Mouse (Mus musculus) olfactory bulb, adult 2 months (tissue): ENCODE results near the gene Plcb4. TPM values are rescaled to one million over a fixed set of nuclear protein-coding genes. Genes with fewer than 3 reads are reported as not detected.

Experiments
- H3K27ac ChIP-seq: fragments of 200-500 bp; 2 replicates; pipeline ENCODE4 v1.5.1; 2012; ENCODE audit warnings: low read depth, low read length; ENCODE audit not compliant: insufficient read depth
- H3K4me1 ChIP-seq: fragments of 200-500 bp; 2 replicates; pipeline ENCODE4 v1.6.1; 2012; ENCODE audit warnings: low read length; ENCODE audit not compliant: control insufficient read depth, insufficient read depth
- H3K4me3 ChIP-seq: fragments of 200-500 bp; 2 replicates; pipeline ENCODE4 v1.5.1; 2012; ENCODE audit warnings: mild to moderate bottlenecking, low read depth, low read length, moderate library complexity; ENCODE audit not compliant: insufficient read depth
- CTCF ChIP-seq: fragments of 200-500 bp; IDR thresholded peaks from 2 replicates; pipeline ENCODE4 v1.5.1; 2012; ENCODE audit warnings: low read depth, mild to moderate bottlenecking, low read length, moderate library complexity; ENCODE audit not compliant: insufficient read depth
- POLR2A ChIP-seq: fragments of 200-500 bp; IDR thresholded peaks from 2 replicates; pipeline ENCODE4 v1.6.1; 2012; ENCODE audit warnings: mild to moderate bottlenecking, low read depth, low read length, moderate library complexity; ENCODE audit not compliant: insufficient read depth
- WGBS: fragments of 180-500 bp; shearing (Covaris S2); methylation state at CpG from one replicate; pipeline ENCODE4 v1.1.7; 2018; 5-methylcytosine and 5-hydroxymethylcytosine counted together
- polyA plus RNA-seq: library from polyadenylated mRNA; stranded (reverse); fragments of >200 nt; gene quantifications from 2 replicates; pipeline ENCODE4 v1.2.4, GENCODE M21; 2012; ENCODE audit warnings: low replicate concordance; ENCODE audit not compliant: missing spikeins, insufficient read depth, insufficient read length

Plcb4 gene
- polyA plus RNA-seq, 1 experiment: not detected

DNA sequence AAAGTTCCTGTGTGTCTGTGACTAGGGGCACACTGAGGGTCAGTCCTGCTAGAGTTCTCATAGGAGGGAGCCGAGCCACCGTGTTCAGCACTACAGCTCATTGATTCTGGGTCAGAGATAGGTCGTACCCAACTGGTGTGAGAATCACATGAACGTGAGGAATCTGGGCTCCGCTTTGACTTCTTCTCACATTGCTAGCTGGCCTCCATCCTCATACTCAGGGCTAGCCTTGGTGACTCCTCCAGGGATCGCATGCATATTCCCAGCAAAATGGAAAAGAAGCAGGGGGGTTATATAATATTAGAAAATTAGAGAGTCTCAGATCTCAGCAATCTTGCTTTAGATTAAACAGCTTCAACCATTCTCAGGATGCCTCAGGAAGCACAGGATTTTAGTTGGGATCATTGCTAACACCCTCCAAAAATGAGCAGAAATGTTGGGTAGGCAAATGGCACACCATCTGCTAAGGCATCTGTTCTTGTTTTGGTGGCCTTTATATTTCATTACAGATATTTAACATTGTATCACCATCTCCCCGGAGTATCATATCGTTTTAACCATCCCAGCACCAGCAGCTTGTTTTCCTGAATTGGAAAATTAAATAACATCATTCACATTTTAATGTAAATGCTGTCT, 180.0 kb downstream of the Plcb4 start:
- no peak for TF ChIP-seq POLR2A
- TF ChIP-seq CTCF: no peak
- 86% methylated on average over 8 of the region's 8 CpGs for WGBS
- Histone ChIP-seq H3K4me3 (no peak overlapping the region), H3K27ac (no peak overlapping the region), H3K4me1 (no peaks in the 10 kb centered on the region; the same call in 1 of the 2 replicates)

DNA sequence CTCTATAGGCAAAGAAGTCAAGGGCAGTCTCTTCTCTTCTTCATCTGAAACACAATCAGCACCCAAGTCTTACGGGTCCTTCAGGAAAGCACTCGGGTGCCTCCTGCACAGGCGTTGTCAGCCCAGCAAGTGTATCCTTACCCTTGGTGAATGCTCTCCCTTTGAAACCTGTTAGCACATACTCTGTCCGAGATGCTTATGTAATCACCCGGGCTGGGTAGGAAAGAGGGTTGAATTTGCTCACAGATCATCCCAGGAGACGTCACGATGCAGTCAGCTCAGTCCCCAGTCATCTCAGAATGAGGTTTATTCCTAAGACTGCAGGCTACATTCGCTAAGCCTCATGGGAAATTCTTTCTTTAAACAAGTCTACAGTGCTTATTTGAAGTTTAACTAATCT, 184.9 kb downstream of the Plcb4 start:
- no peak overlapping the region for H3K27ac ChIP-seq
- WGBS: 87% methylated on average over 8 of the region's 8 CpGs
- TF ChIP-seq CTCF: no peak
- TF ChIP-seq POLR2A: no peak
- H3K4me3 ChIP-seq: no peak overlapping the region
- peaks cover under 1% of the 10 kb centered on the region; the same call in 1 of the 2 replicates for H3K4me1 ChIP-seq

DNA sequence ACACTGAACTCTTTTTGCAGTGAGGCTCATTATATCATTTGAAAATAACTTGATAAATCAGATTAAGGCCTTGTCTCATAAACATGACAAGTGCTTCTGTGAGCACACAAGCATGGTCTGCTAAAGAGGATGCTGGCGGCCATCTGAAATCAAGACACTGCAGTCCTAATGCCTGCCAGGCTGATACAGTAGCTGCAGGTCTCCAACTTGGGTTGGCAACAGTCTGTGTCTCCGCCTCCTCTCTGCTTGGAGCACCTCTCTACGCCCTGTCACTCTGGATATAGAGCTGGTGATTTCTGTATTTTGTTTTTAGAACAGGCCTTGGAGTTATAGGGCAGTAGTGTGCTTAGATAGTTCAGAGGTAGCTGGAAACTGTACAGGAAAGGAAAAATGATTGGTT, 188.1 kb downstream of the Plcb4 start:
- Histone ChIP-seq H3K4me3 (no peak overlapping the region), H3K4me1 (peaks cover 2% of the 10 kb centered on the region; the same call in 1 of the 2 replicates), H3K27ac (no peak overlapping the region)
- no peak for TF ChIP-seq POLR2A
- TF ChIP-seq CTCF: no peak
- 91% methylated on average over 3 of the region's 3 CpGs for WGBS

DNA sequence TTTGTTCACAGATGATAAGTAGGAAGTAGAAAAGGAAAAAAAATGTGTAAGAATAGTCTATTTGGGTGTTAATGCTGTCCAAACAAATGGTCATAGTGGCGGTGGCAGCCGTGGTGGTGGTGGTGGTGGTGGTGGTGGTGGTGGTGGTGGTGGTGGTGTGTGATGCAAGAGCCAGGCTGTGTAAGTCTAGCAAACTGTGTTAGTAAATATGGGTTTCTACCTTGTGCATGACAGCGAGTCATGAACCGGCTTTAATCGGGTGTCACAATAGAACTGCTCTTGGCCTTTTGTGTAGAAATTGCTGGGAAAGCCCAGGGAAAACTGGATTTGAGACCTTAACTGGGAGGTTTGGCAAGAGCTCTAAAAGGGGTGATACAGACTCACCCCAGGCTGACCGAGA, 188.9 kb downstream of the Plcb4 start:
- Histone ChIP-seq H3K4me3 (no peak overlapping the region), H3K4me1 (peaks cover 2% of the 10 kb centered on the region; the same call in 1 of the 2 replicates), H3K27ac (no peak overlapping the region)
- TF ChIP-seq CTCF (no peak), POLR2A (no peak)
- 71% methylated on average over 6 of the region's 6 CpGs for WGBS

DNA sequence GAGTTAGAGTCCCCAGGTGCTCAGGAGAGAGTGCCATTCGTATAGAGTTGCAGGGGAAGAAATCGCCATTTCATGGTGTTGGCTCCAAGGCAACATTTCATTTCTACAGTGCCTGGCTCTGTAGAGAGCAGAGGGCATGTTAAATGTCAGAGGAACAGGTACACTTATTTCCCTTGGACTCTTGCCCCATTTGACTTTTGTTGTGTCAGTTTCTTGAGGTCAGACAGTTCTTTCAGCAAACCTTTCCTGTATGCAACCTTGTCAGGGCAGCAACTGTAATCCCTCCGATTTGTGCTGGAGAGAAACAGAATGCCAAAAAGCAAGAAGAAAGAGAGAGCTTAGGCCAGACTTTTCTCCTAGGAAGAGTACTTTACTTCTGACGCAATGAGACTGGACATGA, 189.4 kb downstream of the Plcb4 start:
- Histone ChIP-seq H3K27ac (no peak overlapping the region), H3K4me1 (peaks cover 2% of the 10 kb centered on the region; the same call in 1 of the 2 replicates), H3K4me3 (no peak overlapping the region)
- no peak for TF ChIP-seq CTCF
- no peak for TF ChIP-seq POLR2A
- 85% methylated on average over 4 of the region's 4 CpGs for WGBS

DNA sequence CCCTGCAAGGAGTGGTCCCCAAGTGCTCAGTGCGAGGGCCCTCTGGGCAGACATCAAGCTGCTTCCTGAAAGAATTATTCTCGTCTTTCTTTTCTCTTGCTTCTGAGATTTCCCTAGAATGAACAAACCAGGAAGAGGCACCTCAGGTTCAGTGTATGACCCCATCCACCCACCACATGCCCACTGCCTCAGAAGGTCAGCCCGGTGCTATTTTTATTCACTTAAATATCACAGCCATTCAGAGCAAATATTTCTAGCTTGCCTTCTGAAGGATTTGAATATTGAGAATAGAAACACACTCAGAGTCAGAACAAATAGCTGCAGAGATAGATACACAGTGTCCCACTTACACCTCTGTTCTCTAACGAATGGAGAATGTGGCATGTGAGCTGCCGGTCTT, 193.2 kb downstream of the Plcb4 start:
- Histone ChIP-seq H3K4me3 (no peak overlapping the region), H3K4me1 (peaks cover 8% of the 10 kb centered on the region; the same call in 1 of the 2 replicates), H3K27ac (peak overlapping the region; percentile 42; the same call in 1 of the 2 replicates)
- TF ChIP-seq POLR2A (no peak), CTCF (no peak)
- 81% methylated on average over 5 of the region's 5 CpGs for WGBS

DNA sequence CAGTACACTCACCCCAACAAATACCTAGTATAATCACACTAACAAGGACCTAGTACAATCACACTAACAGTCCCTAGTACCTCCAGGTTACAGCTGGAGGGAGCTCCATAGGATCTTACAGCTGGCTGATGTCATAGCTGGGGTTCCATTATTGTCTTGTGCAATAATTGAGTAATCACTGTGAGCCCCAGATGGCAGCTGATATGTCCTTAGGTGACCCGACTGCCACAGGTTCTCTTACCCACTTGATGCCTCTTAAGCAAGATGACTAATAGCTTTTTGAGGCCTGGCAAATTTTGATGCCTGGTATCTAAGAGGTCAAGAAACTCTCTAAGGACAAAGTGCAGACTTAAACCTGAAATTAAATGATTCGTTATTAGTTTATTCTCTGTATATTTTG, 194.3 kb downstream of the Plcb4 start:
- 91% methylated on average over 2 of the region's 2 CpGs for WGBS
- no peak overlapping the region for H3K27ac ChIP-seq
- peaks cover 8% of the 10 kb centered on the region; the same call in 1 of the 2 replicates for H3K4me1 ChIP-seq
- H3K4me3 ChIP-seq: no peak overlapping the region
- TF ChIP-seq CTCF (no peak), POLR2A (no peak)

DNA sequence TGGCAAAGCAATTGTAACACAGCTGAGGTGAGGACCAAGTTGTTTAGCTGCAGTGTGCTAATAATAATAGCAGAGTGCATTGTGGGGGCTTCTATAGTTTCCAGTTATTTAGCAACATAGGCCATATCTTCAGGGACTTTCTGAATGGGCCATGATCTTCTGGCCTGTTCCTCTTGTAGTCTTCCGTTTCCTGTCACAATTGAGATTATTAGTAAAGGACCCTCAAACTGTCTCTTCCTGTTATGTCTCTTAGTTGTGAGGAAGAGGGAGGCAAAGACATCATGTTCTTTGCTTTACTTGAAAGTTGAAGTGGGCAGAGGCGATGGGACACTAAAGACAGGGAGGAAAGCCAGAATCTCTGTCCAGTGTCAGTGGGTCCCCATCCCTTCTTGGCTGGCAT, 195.2 kb downstream of the Plcb4 start:
- Histone ChIP-seq H3K4me1 (peaks cover 6% of the 10 kb centered on the region; the same call in 1 of the 2 replicates), H3K27ac (no peak overlapping the region), H3K4me3 (no peak overlapping the region)
- TF ChIP-seq POLR2A: no peak
- TF ChIP-seq CTCF: no peak
- 89% methylated on average over 2 of the region's 2 CpGs for WGBS

DNA sequence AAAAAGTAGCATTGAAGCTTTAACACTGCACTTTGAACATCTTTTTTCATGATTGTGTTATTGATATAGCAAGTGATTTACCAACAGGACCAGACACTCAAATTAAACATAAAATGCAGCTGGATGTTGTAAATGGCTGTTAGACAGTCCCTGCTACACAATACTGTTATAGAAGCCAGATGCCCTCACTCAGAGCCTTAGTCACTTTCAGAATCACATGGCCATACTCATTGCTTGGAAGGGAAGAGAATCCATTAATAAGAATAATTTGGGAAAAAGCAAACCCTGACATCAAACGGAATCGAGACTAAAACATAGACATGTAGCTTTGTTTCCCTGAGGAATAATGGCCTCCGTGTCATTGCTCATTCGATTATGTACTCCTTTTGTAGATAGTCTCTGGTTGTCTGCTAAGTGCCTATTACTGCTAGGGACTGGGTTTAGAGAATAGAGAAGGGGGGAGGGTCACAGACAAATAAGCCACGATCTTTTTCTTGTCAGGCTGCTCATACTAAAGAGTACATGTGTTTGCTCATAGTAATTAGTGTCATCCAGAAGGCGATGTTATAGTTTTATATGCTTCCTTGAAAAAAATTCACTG, 197.2 kb downstream of the Plcb4 start:
- 29% methylated on average over 6 of the region's 6 CpGs for WGBS
- no peak overlapping the region for H3K4me3 ChIP-seq
- H3K4me1 ChIP-seq: peaks cover 6% of the 10 kb centered on the region; the same call in 1 of the 2 replicates
- no peak overlapping the region for H3K27ac ChIP-seq
- TF ChIP-seq CTCF (no peak), POLR2A (no peak)
